Mouse (Mus musculus) thymus, adult 2 months (tissue): Measurements from ENCODE around the gene Carnmt1. TPM values are rescaled to one million over a fixed set of nuclear protein-coding genes. Genes with fewer than 3 reads are reported as not detected.

Source experiments
- DNase-seq: peaks from one replicate; pipeline ENCODE4 v3.0.0; 2021
- H3K27ac ChIP-seq: fragments of 200-500 bp; 2 replicates; pipeline ENCODE4 v1.5.1; 2012; ENCODE audit warnings: low read length, control low read depth; ENCODE audit not compliant: control insufficient read depth, insufficient read depth
- H3K27me3 ChIP-seq: fragments of 200-500 bp; 2 replicates; pipeline ENCODE4 v1.6.1; 2012; ENCODE audit warnings: mild to moderate bottlenecking, low read length, moderate library complexity, mixed read lengths; ENCODE audit not compliant: control insufficient read depth, insufficient read depth
- H3K36me3 ChIP-seq: fragments of 200-500 bp; 2 replicates; pipeline ENCODE4 v1.6.1; 2012; ENCODE audit warnings: mild to moderate bottlenecking, low read length, moderate library complexity; ENCODE audit not compliant: control insufficient read depth, insufficient read depth
- H3K4me1 ChIP-seq: fragments of 200-500 bp; replicated peaks from 2 replicates; pipeline ENCODE4 v1.6.1; 2012; ENCODE audit warnings: low read length; ENCODE audit not compliant: control insufficient read depth, insufficient read depth
- H3K4me3 ChIP-seq: fragments of 200-500 bp; 2 replicates; pipeline ENCODE4 v1.5.1; 2012; ENCODE audit warnings: mild to moderate bottlenecking, low read length, control low read depth, moderate library complexity; ENCODE audit not compliant: control insufficient read depth, insufficient read depth
- CTCF ChIP-seq: fragments of 200-500 bp; IDR thresholded peaks from 2 replicates; pipeline ENCODE4 v1.5.1; 2012; ENCODE audit warnings: mild to moderate bottlenecking, control low read depth, low read length, moderate library complexity, borderline replicate concordance; ENCODE audit not compliant: control insufficient read depth, poor library complexity, insufficient read depth; ENCODE audit errors: extremely low read depth
- POLR2A ChIP-seq: fragments of 200-500 bp; IDR thresholded peaks from 2 replicates; pipeline ENCODE4 v1.6.1; 2012; ENCODE audit warnings: mild to moderate bottlenecking, low read length, control low read depth, moderate library complexity; ENCODE audit not compliant: control insufficient read depth, poor library complexity, insufficient read depth; ENCODE audit errors: extremely low read depth
- WGBS: fragments of 180-500 bp; shearing (Covaris S2); methylation state at CpG from one replicate; pipeline ENCODE4 v1.1.7; 2018; 5-methylcytosine and 5-hydroxymethylcytosine counted together
- polyA plus RNA-seq: library from polyadenylated mRNA; depleted of rRNA; stranded (reverse); fragments of >200 nt; gene quantifications from 2 replicates; pipeline ENCODE4 v1.2.3, GENCODE M21; 2012; rRNA removed

Gene Carnmt1
- polyA plus RNA-seq, 1 experiment = 6.6 TPM

DNA sequence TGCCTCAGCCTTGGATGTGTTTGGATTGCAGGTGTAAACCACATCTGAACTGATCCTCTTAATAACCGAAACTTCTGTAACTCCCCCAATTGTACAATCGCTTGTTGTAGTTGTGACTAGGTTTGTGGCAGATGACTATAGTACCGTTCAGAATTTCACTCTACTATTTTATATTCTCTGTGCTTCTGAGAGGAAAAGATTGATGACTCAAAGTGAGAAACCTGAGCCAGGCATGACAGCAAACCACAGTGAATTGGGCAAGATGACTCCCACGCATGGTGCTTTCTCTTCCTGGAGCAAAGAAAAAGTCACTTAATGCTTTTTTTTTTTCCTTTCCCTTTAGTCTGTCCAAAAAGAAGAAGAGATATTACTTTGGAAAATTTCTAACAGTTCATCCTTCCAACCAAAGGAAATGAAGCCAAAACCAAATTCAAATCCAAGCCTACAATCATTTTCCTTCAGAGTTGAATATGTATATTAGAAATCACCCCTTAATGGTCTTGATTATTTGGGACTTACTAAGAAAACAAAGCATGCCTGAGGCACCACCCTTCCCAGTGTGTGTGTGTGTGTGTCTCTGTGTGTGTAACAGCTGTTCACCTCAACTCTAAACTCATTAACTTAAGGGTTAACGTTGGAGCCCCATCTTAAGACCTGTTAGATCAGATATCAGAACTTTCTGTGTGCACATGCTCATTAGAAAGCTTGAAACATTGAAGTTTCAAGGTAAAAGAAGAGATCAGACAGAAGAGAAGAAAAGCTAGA is 76.2 kb downstream of the Carnmt1 start:
- no peak overlapping the region for H3K4me3 ChIP-seq
- TF ChIP-seq POLR2A (no peak), CTCF (no peak)
- 87% methylated on average over 5 of the region's 5 CpGs for WGBS
- peaks cover 7% of the 10 kb centered on the region; the same call in 1 of the 2 replicates for H3K27me3 ChIP-seq
- no peaks in the 10 kb centered on the region for H3K4me1 ChIP-seq
- H3K36me3 ChIP-seq = no peaks in the 10 kb centered on the region
- DNase-seq = no peak
- H3K27ac ChIP-seq = no peak overlapping the region

DNA sequence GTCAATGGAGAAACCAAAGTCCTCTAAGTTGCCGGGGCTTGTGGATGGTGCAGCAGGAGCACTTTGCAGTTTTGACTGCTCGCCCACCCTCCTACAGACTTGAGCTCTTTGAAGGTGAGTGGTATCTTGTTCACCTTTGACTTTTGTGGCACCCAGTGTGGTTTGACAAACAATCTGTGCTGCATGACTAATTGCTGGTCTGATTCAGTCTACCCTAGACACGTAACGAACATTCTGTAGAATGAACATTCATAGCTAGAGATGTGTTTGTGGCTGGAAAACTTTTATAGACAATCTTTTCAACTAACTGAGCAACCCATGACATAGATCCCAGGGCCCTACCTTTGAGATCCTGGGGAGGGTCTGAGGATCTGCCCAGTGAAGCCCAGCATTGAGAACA is 76.8 kb downstream of the Carnmt1 start:
- H3K36me3 ChIP-seq = no peaks in the 10 kb centered on the region
- WGBS = 91% methylated on average over 4 of the region's 4 CpGs
- TF ChIP-seq CTCF (no peak), POLR2A (no peak)
- H3K27ac ChIP-seq = no peak overlapping the region
- no peak overlapping the region for H3K4me3 ChIP-seq
- H3K4me1 ChIP-seq = no peaks in the 10 kb centered on the region
- no peak for DNase-seq
- peaks cover 7% of the 10 kb centered on the region; the same call in 1 of the 2 replicates for H3K27me3 ChIP-seq

DNA sequence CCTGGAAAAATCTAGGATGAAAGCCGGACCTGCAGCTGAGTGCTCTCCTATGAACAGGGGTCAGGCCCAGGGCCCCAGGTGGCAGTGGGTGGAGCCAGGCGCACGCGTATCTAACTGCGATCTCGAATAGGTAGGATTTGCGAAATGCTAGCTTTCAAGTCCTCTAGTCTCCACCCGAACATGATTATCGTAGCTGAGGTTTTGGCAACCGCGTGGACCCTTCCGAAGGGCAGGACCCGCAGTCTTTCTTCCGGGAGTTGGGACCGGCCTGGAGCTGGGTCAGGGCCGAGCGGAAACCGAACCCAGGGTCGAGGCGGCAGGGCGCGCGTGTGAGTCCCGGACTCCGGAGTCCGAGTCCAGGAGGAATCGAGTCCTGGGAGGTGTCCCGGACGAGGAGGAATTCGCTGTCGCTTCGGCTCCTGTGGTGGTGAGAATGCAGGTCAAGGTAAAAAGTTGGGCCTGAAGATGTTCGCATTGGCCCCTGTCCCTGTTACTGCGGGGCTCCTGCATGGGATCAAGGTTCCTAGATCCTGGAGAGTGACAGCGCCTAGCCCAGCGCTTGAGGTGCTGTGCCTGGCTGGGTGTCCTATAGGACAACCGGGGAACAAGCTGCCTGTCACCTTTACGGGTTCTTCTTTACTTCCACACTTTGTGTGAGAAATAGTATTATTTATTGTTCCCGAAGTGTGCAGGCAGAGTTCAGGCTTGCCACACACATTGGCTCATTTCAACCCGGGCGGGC is 79.2 kb downstream of the Carnmt1 start, which contains the start of gene Trpm6:
Trpm6 (plus strand) TSS at position 386 of the 742 bp plus-strand sequence.
- TF ChIP-seq CTCF (no peak), POLR2A (no peak)
- Histone ChIP-seq H3K4me1 (no peaks in the 10 kb centered on the region), H3K27me3 (peaks cover 7% of the 10 kb centered on the region; the same call in 1 of the 2 replicates), H3K4me3 (peak within 1 kb of the TSS; percentile 4; the same call in 1 of the 2 replicates), H3K27ac (no peak within 1 kb of the TSS), H3K36me3 (no peaks in the 10 kb centered on the region)
- 14% methylated on average over 41 of the region's 41 CpGs for WGBS
- DNase-seq = no peak

Other genes starting within 250 kb of the Carnmt1 start
- 59.9 and 64.2 TPM in 2 replicates for gene Ostf1, start 38.9 kb upstream of the Carnmt1 start, polyA plus RNA-seq
- 5.1 and 5.2 TPM in 2 replicates for gene Nmrk1, start 38.8 kb upstream of the Carnmt1 start, polyA plus RNA-seq
- 20.1 and 25.7 TPM in 2 replicates for gene D030056L22Rik, start 42.4 kb downstream of the Carnmt1 start, polyA plus RNA-seq
- 0.07 and 0.19 TPM in 2 replicates for gene Trpm6, start 79.2 kb downstream of the Carnmt1 start, polyA plus RNA-seq